Mouse (Mus musculus): ENCODE results near the gene Pacsin2. TPM values are rescaled to one million over a fixed set of nuclear protein-coding genes. Genes with fewer than 3 reads are reported as not detected.

The Pacsin2 gene
- total and polyA plus RNA-seq, 2 experiments: 29.1 to 34.0 TPM

DNA sequence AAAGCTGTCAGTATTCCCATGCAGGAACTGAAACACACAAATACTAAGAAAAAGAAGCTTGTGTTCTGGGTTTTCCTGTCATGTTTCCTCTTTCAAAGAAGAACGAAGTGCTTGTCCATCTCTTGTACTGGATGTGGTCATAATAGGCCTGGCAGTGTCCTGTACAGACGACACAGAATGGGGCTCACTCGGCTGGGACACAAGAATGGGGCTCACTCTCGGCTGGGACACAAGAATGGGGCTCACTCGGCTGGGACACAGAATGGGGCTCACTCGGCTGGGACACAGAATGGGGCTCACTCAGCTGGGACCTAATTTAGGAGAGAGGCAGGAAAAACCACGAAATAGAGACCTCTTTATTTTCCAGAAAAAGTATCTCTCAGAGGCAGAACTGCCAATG lies 34.0 kb downstream of the Pacsin2 start:
- Histone ChIP-seq H3K27me3 (ENCODE audit: control insufficient read depth, insufficient read depth, low read length) (no peaks in the 10 kb centered on the region), H3K27ac (replicated peaks; ENCODE audit: insufficient read depth, low read depth, low read length) (no peak overlapping the region), H3K4me3 (ENCODE audit: insufficient read depth, low read depth, low read length) (no peak overlapping the region), H3K36me3 (ENCODE audit: control insufficient read depth, insufficient read depth, low read length) (no peaks in the 10 kb centered on the region), H3K79me2 (ENCODE audit: control insufficient read depth, insufficient read depth, low read length) (peaks cover 25% of the 10 kb centered on the region), H3K4me1 (ENCODE audit: control insufficient read depth, insufficient read depth, low read length) (peaks cover 18% of the 10 kb centered on the region), H3K9ac (ENCODE audit: low read depth, low read length) (no peak overlapping the region)
- 67% methylated on average over 7 of the region's 7 CpGs for WGBS
- DNase-seq (ENCODE audit: extremely low read depth, low read depth, low spot score): no peak
- TF ChIP-seq CTCF (IDR thresholded peaks at IDR 0.05; ENCODE audit: low read depth, low read length) (no peak), POLR2A (IDR thresholded peaks at IDR 0.05; ENCODE audit: extremely low read depth, insufficient read depth, low read length) (no peak)

DNA sequence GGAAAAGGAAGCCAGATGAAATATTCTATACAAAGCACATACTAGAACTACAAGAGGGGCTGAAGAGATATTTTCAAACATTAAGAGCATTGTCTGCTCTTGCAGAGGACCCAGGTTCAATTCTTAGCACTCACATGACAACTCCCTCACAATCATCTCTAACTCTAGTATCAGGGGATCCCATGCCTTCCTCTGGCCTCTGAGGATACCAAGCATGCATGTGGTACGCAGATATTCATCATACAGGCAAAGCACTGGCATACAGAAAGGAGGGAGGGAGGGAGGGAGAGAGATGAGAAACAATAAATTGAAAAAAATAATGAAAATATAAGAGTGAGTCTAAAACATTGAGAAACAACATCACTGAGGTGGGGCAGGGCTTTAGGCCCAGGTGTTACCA lies 35.8 kb downstream of the Pacsin2 start:
- no peaks in the 10 kb centered on the region for H3K27me3 ChIP-seq (ENCODE audit: control insufficient read depth, insufficient read depth, low read length)
- H3K4me3 ChIP-seq (ENCODE audit: insufficient read depth, low read depth, low read length): no peak overlapping the region
- H3K27ac ChIP-seq (replicated peaks; ENCODE audit: insufficient read depth, low read depth, low read length): no peak overlapping the region
- peaks cover 16% of the 10 kb centered on the region for H3K4me1 ChIP-seq (ENCODE audit: control insufficient read depth, insufficient read depth, low read length)
- no peaks in the 10 kb centered on the region for H3K36me3 ChIP-seq (ENCODE audit: control insufficient read depth, insufficient read depth, low read length)
- WGBS: 91% methylated on average over 1 of the region's 1 CpGs
- H3K79me2 ChIP-seq (ENCODE audit: control insufficient read depth, insufficient read depth, low read length): peaks cover 35% of the 10 kb centered on the region
- no peak overlapping the region for H3K9ac ChIP-seq (ENCODE audit: low read depth, low read length)
- no peak for DNase-seq (ENCODE audit: extremely low read depth, low read depth, low spot score)
- TF ChIP-seq CTCF (IDR thresholded peaks at IDR 0.05; ENCODE audit: low read depth, low read length): no peak
- no peak for TF ChIP-seq POLR2A (IDR thresholded peaks at IDR 0.05; ENCODE audit: extremely low read depth, insufficient read depth, low read length)

DNA sequence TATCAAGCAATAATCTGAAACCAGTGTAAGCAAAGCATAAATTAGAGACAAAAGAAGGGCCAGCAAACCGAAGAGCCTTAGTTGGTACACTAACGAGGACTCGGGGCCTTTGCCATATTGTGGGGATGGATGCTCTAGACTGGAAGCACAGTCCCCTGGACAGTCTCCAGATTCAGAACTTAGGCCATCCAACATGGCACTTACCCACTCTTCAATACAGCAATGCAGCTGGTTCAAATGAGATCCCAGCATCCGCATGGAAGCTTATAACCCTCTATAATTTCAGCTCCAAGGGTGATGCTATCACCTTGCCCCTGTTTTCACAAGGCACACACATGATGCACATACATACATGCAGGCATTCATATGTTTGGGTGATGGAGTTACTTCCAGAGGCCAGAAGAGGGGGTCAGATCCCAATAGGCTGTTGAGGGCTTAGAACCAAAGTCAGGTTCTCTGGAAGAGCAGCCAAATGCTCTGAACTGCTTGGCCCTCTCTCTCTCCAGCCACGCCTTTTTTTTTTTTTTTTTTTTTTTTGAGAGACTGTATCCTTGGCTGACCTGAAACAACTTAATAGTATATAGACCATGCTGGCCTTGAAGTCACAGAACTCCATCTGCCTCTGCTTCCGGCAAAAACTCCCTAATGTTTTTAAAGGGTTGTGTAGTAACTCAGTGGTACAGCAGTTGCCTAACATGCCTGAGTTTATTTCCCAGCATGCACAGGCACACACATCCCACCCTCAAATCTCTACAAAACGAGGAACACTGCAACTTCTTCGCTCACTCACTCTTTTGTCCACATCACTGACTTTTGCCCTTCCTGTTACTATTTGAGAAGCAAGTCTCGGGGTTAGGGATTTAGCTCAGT lies 36.9 kb downstream of the Pacsin2 start:
- Histone ChIP-seq H3K4me3 (ENCODE audit: insufficient read depth, low read depth, low read length) (no peak overlapping the region), H3K27ac (replicated peaks; ENCODE audit: insufficient read depth, low read depth, low read length) (no peak overlapping the region), H3K79me2 (ENCODE audit: control insufficient read depth, insufficient read depth, low read length) (peaks cover 44% of the 10 kb centered on the region), H3K27me3 (ENCODE audit: control insufficient read depth, insufficient read depth, low read length) (no peaks in the 10 kb centered on the region), H3K9ac (ENCODE audit: low read depth, low read length) (no peak overlapping the region), H3K36me3 (ENCODE audit: control insufficient read depth, insufficient read depth, low read length) (no peaks in the 10 kb centered on the region), H3K4me1 (ENCODE audit: control insufficient read depth, insufficient read depth, low read length) (peaks cover 14% of the 10 kb centered on the region)
- TF ChIP-seq CTCF (IDR thresholded peaks at IDR 0.05; ENCODE audit: low read depth, low read length): no peak
- no peak for TF ChIP-seq POLR2A (IDR thresholded peaks at IDR 0.05; ENCODE audit: extremely low read depth, insufficient read depth, low read length)
- peak; percentile 61 for DNase-seq (ENCODE audit: extremely low read depth, low read depth, low spot score)
- 59% methylated on average over 9 of the region's 9 CpGs for WGBS

DNA sequence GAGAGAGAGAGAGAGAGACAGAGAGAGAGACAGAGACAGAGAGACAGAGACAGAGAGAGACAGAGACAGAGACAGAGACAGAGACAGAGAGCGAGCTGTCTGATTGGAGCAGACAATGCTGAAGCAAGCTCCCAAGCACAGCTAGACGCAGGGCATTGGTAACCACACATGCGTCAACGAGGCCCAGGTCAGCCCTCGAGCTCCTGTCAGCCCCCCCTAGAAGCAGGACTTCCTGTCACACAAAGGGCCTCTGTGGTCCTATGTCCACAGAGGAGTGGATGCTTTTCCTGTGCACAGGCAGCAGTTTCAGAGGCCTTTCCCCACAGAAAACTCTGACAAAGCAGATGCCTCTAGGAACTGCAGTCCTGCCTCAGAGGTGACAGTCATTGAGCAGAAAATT lies 38.6 kb downstream of the Pacsin2 start:
- no peak overlapping the region for H3K4me3 ChIP-seq (ENCODE audit: insufficient read depth, low read depth, low read length)
- peaks cover 10% of the 10 kb centered on the region for H3K4me1 ChIP-seq (ENCODE audit: control insufficient read depth, insufficient read depth, low read length)
- TF ChIP-seq CTCF (IDR thresholded peaks at IDR 0.05; ENCODE audit: low read depth, low read length) (no peak), POLR2A (IDR thresholded peaks at IDR 0.05; ENCODE audit: extremely low read depth, insufficient read depth, low read length) (no peak)
- H3K79me2 ChIP-seq (ENCODE audit: control insufficient read depth, insufficient read depth, low read length): peaks cover 47% of the 10 kb centered on the region
- no peak for DNase-seq (ENCODE audit: extremely low read depth, low read depth, low spot score)
- H3K36me3 ChIP-seq (ENCODE audit: control insufficient read depth, insufficient read depth, low read length): no peaks in the 10 kb centered on the region
- H3K27ac ChIP-seq (replicated peaks; ENCODE audit: insufficient read depth, low read depth, low read length): no peak overlapping the region
- no peaks in the 10 kb centered on the region for H3K27me3 ChIP-seq (ENCODE audit: control insufficient read depth, insufficient read depth, low read length)
- H3K9ac ChIP-seq (ENCODE audit: low read depth, low read length): no peak overlapping the region
- 54% methylated on average over 5 of the region's 5 CpGs for WGBS

DNA sequence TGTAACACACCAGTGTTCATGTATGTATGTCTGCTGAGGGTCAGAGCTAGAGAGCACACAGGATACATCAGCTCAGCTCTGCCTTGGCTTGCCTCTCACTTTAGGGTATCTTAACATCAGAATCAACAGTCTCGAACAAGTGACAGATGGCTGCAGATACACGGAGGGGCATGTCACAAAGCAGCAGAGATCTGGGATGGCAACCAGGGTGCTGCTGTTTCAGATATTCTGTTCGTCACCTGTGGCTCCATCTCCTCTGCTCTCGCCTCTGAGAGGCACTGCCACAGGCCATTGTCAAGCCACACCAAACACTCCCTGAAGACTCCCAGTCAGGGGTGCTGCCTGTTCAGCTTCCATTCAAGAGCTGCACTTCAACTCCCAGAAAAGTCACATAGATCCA lies 39.1 kb downstream of the Pacsin2 start:
- H3K36me3 ChIP-seq (ENCODE audit: control insufficient read depth, insufficient read depth, low read length): no peaks in the 10 kb centered on the region

More for the DNA sequence above, 39.1 kb downstream of the Pacsin2 start:
- 85% methylated on average over 4 of the region's 4 CpGs for WGBS
- no peak for DNase-seq (ENCODE audit: extremely low read depth, low read depth, low spot score)
- no peak overlapping the region for H3K4me3 ChIP-seq (ENCODE audit: insufficient read depth, low read depth, low read length)
- no peak overlapping the region for H3K27ac ChIP-seq (replicated peaks; ENCODE audit: insufficient read depth, low read depth, low read length)
- no peaks in the 10 kb centered on the region for H3K27me3 ChIP-seq (ENCODE audit: control insufficient read depth, insufficient read depth, low read length)
- no peak overlapping the region for H3K9ac ChIP-seq (ENCODE audit: low read depth, low read length)
- H3K4me1 ChIP-seq (ENCODE audit: control insufficient read depth, insufficient read depth, low read length): peaks cover 6% of the 10 kb centered on the region
- TF ChIP-seq POLR2A (IDR thresholded peaks at IDR 0.05; ENCODE audit: extremely low read depth, insufficient read depth, low read length) (no peak), CTCF (IDR thresholded peaks at IDR 0.05; ENCODE audit: low read depth, low read length) (no peak)
- H3K79me2 ChIP-seq (ENCODE audit: control insufficient read depth, insufficient read depth, low read length): peaks cover 47% of the 10 kb centered on the region
